Mouse (Mus musculus) embryo, embryonic 10 days (tissue): ENCODE measurements at regions not wholly inside any gene's neighbourhood (a gene's known extent, or its start where the extent isn't known, plus 50 kb on each side); places are given as distances from the start of the nearest gene placed in this dataset.
"Not testable (repeated sequence)": the region's sequence is repeated elsewhere in the genome, so short reads cannot be mapped to it uniquely, and the experiment has no call there.

Experiments
- DNase-seq: peaks from one replicate; pipeline ENCODE4 v3.0.0-alpha.2; 2015; ENCODE audit warnings: low spot score

- no peak for DNase-seq
These were observed 246.4 kb upstream of the Klf6 start for GRCm38 (mm10) chr13:5614833-5615232.

- DNase-seq = no peak
These were observed 246.0 kb upstream of the Klf6 start for GRCm38 (mm10) chr13:5615327-5615726.

- no peak for DNase-seq
These were observed 233.2 kb upstream of the Klf6 start for GRCm38 (mm10) chr13:5628124-5628523.

GRCm38 (mm10) chr13:5634960-5635359, 226.3 kb upstream of the Klf6 start:
- DNase-seq = no peak

- DNase-seq = no peak
These were observed 219.4 kb upstream of the Klf6 start for GRCm38 (mm10) chr13:5641743-5642510.

GRCm38 (mm10) chr13:5648276-5648675, 213.0 kb upstream of the Klf6 start:
- no peak for DNase-seq

- no peak for DNase-seq
These were observed 203.7 kb upstream of the Klf6 start for GRCm38 (mm10) chr13:5657556-5657955.

GRCm38 (mm10) chr13:5666235-5667007, 194.9 kb upstream of the Klf6 start:
- DNase-seq = no peak

GRCm38 (mm10) chr13:5675668-5676067, 185.6 kb upstream of the Klf6 start:
- DNase-seq = peak; percentile 8

- DNase-seq = no peak
These were observed 171.2 kb upstream of the Klf6 start for GRCm38 (mm10) chr13:5690124-5690523.

GRCm38 (mm10) chr13:5690680-5691079, 170.6 kb upstream of the Klf6 start:
- DNase-seq = not testable (repeated sequence)

GRCm38 (mm10) chr13:5694626-5695025, 166.7 kb upstream of the Klf6 start:
- DNase-seq = no peak

- not testable (repeated sequence) for DNase-seq
These were observed 165.7 kb upstream of the Klf6 start for GRCm38 (mm10) chr13:5695581-5695980.

- DNase-seq = no peak
These were observed 164.9 kb upstream of the Klf6 start for GRCm38 (mm10) chr13:5696377-5696776.

- not testable (repeated sequence) for DNase-seq
These were observed 164.0 kb upstream of the Klf6 start for GRCm38 (mm10) chr13:5697329-5697728.

GRCm38 (mm10) chr13:5702071-5702470, 159.2 kb upstream of the Klf6 start:
- no peak for DNase-seq

GRCm38 (mm10) chr13:5704991-5705390, 156.3 kb upstream of the Klf6 start:
- DNase-seq = no peak

- DNase-seq = no peak
These were observed 149.6 kb upstream of the Klf6 start for GRCm38 (mm10) chr13:5711646-5712045.

- no peak for DNase-seq
These were observed 148.0 kb upstream of the Klf6 start for GRCm38 (mm10) chr13:5713195-5713863.

- DNase-seq = no peak
These were observed 147.1 kb upstream of the Klf6 start for GRCm38 (mm10) chr13:5714191-5714591.

- no peak for DNase-seq
These were observed 146.5 kb upstream of the Klf6 start for GRCm38 (mm10) chr13:5714793-5715192.

GRCm38 (mm10) chr13:5716749-5717148, 144.5 kb upstream of the Klf6 start:
- no peak for DNase-seq

GRCm38 (mm10) chr13:5723319-5723718, 138.0 kb upstream of the Klf6 start:
- DNase-seq = no peak
